ENCODE assay signal across 29 mouse cellular contexts in genomic region chr15:99544047-99544446, GRCm38 (mm10). TPM values are rescaled to one million over a fixed set of nuclear protein-coding genes. Genes with fewer than 3 reads are reported as not detected.
"Had no signal": no experiment of that assay in that cellular context is flagged by ENCODE, and none has a peak within 500 bp of the region (broad histone marks: within the 10 kb centered on the region; RNA-seq: fewer than 3 reads in every experiment).

No protein-coding gene starts in this region.

- ATAC-seq: forebrain, embryonic 13.5 days; forebrain, embryonic 14.5 days; forebrain, embryonic 15.5 days; forebrain, embryonic 16.5 days; forebrain, postnatal 0 days had no signal

- H3K4me1 ChIP-seq: forebrain, embryonic 12.5 days; forebrain, embryonic 13.5 days; forebrain, embryonic 15.5 days had no signal

- H3K9ac ChIP-seq: embryonic facial prominence, embryonic 12.5 days; embryonic facial prominence, embryonic 13.5 days; embryonic facial prominence, embryonic 15.5 days; forebrain, embryonic 12.5 days; forebrain, embryonic 13.5 days; forebrain, embryonic 15.5 days; forebrain, postnatal 0 days had no signal

- DNase-seq: cerebellum, adult 8-10 months; cerebellum, adult 9-10 months; cerebellum, postnatal 10 days; cerebellum, postnatal 14 days; cerebellum, postnatal 25 days; embryo, embryonic 11 days; forebrain, postnatal 0 days; gastrocnemius, adult 2 months; gastrocnemius, postnatal 10 days; gastrocnemius, postnatal 14 days; gastrocnemius, postnatal 25 days; gastrocnemius, postnatal 36 days; heart, adult 11 months; heart, adult 18-20 months; heart, adult 2 months had no signal

- H3K27me3 ChIP-seq: forebrain, embryonic 13.5 days; forebrain, embryonic 15.5 days had no signal

- H3K4me3 ChIP-seq: embryonic facial prominence, embryonic 10.5 days; embryonic facial prominence, embryonic 12.5 days; embryonic facial prominence, embryonic 13.5 days; embryonic facial prominence, embryonic 15.5 days; erythroblast, embryonic 14.5 days; forebrain, embryonic 10.5 days; forebrain, embryonic 12.5 days; forebrain, embryonic 13.5 days; forebrain, embryonic 15.5 days; gastrocnemius, adult 2 months; heart, adult 2 months had no signal

- H3K36me3 ChIP-seq: embryonic facial prominence, embryonic 10.5 days; embryonic facial prominence, embryonic 12.5 days; embryonic facial prominence, embryonic 13.5 days; embryonic facial prominence, embryonic 15.5 days; forebrain, embryonic 10.5 days; forebrain, embryonic 12.5 days; forebrain, embryonic 15.5 days had no signal

- H3K4me2 ChIP-seq: embryonic facial prominence, embryonic 12.5 days; embryonic facial prominence, embryonic 13.5 days; embryonic facial prominence, embryonic 15.5 days; forebrain, embryonic 12.5 days; forebrain, embryonic 13.5 days; forebrain, embryonic 15.5 days had no signal

- H3K9me3 ChIP-seq: embryonic facial prominence, embryonic 10.5 days; embryonic facial prominence, embryonic 12.5 days; embryonic facial prominence, embryonic 13.5 days; embryonic facial prominence, embryonic 15.5 days; forebrain, embryonic 10.5 days; forebrain, embryonic 12.5 days; forebrain, embryonic 13.5 days; forebrain, embryonic 15.5 days had no signal

- H3K27ac ChIP-seq: embryonic facial prominence, embryonic 10.5 days; embryonic facial prominence, embryonic 12.5 days; embryonic facial prominence, embryonic 13.5 days; embryonic facial prominence, embryonic 15.5 days; forebrain, embryonic 10.5 days; forebrain, embryonic 12.5 days; forebrain, embryonic 13.5 days; forebrain, embryonic 15.5 days; gastrocnemius, adult 2 months; heart, adult 2 months had no signal

RNA-seq across cellular contexts. Expression of gene Faim2, which starts 16.1 kb away (rescaled TPM):
- polyA plus RNA-seq: erythroblast, embryonic 14.5 days had no signal

RNA-seq across cellular contexts. Expression of gene Aqp2, which starts 34.8 kb away (rescaled TPM):
- polyA plus RNA-seq: embryonic facial prominence, embryonic 10.5 days; embryonic facial prominence, embryonic 11.5 days; embryonic facial prominence, embryonic 12.5 days; embryonic facial prominence, embryonic 13.5 days; embryonic facial prominence, embryonic 15.5 days; erythroblast, embryonic 14.5 days; forebrain, embryonic 10.5 days; forebrain, embryonic 11.5 days; forebrain, embryonic 12.5 days; forebrain, embryonic 13.5 days; forebrain, embryonic 14.5 days; forebrain, embryonic 15.5 days; forebrain, embryonic 16.5 days; forebrain, postnatal 0 days had no signal

RNA-seq across cellular contexts. Expression of gene Aqp5, which starts 46.5 kb away (rescaled TPM):
- polyA plus RNA-seq: embryonic facial prominence, embryonic 10.5 days; embryonic facial prominence, embryonic 11.5 days; erythroblast, embryonic 14.5 days; forebrain, embryonic 10.5 days; forebrain, embryonic 15.5 days had no signal

RNA-seq across cellular contexts. Expression of gene Aqp6, which starts 57.2 kb away (rescaled TPM):
- polyA plus RNA-seq: embryonic facial prominence, embryonic 10.5 days; embryonic facial prominence, embryonic 11.5 days; embryonic facial prominence, embryonic 13.5 days; embryonic facial prominence, embryonic 14.5 days; embryonic facial prominence, embryonic 15.5 days; erythroblast, embryonic 14.5 days; forebrain, embryonic 10.5 days; forebrain, embryonic 11.5 days; forebrain, embryonic 12.5 days; forebrain, embryonic 13.5 days; forebrain, embryonic 15.5 days; forebrain, embryonic 16.5 days; forebrain, postnatal 0 days had no signal
